Mouse (Mus musculus) midbrain, embryonic 16.5 days (tissue): ENCODE results near the gene Ubash3a. TPM values are rescaled to one million over a fixed set of nuclear protein-coding genes. Genes with fewer than 3 reads are reported as not detected.

Experiments
- ATAC-seq: fragments of 200-750 bp; cut with Nextera tagmentation; 2 replicates; pipeline ENCODE4 v1.8.0; 2017; ENCODE audit warnings: moderate TSS enrichment
- H3K27ac ChIP-seq: fragments of 300-500 bp; sonication (generic); 2 replicates; pipeline ENCODE4 v1.5.1; 2014; ENCODE audit warnings: mild to moderate bottlenecking, low read length, mixed read lengths
- H3K27me3 ChIP-seq: fragments of 300-500 bp; sonication (generic); 2 replicates; pipeline ENCODE4 v1.6.1; 2014; ENCODE audit warnings: low read depth, low read length, mixed read lengths; ENCODE audit not compliant: control insufficient read depth, insufficient read depth
- H3K36me3 ChIP-seq: fragments of 300-500 bp; sonication (generic); 2 replicates; pipeline ENCODE4 v1.6.1; 2014; ENCODE audit warnings: mild to moderate bottlenecking, low read length, moderate library complexity, mixed read lengths; ENCODE audit not compliant: control insufficient read depth, insufficient read depth
- H3K4me1 ChIP-seq: fragments of 300-500 bp; sonication (generic); 2 replicates; pipeline ENCODE4 v1.6.1; 2014; ENCODE audit warnings: mild to moderate bottlenecking, low read length, mixed read lengths; ENCODE audit not compliant: control insufficient read depth, insufficient read depth
- H3K4me2 ChIP-seq: fragments of 300-500 bp; sonication (generic); 2 replicates; pipeline ENCODE4 v1.6.1; 2014; ENCODE audit warnings: mild to moderate bottlenecking, low read length, mixed read lengths
- H3K4me3 ChIP-seq: fragments of 300-500 bp; sonication (generic); 2 replicates; pipeline ENCODE4 v1.5.1; 2014; ENCODE audit warnings: low read depth, mild to moderate bottlenecking, low read length, moderate library complexity, mixed read lengths
- H3K9ac ChIP-seq: fragments of 300-500 bp; sonication (generic); 2 replicates; pipeline ENCODE4 v1.6.1; 2014; ENCODE audit warnings: low read depth, low read length, mixed read lengths
- H3K9me3 ChIP-seq: fragments of 300-500 bp; sonication (generic); replicated peaks from 2 replicates; pipeline ENCODE4 v1.6.1; 2014; ENCODE audit warnings: mild to moderate bottlenecking, low read length, mixed read lengths; ENCODE audit not compliant: control insufficient read depth, poor library complexity, severe bottlenecking
- WGBS: fragments of 180-500 bp; shearing (Covaris S2); extraction: QIAGEN DNeasy Blood & Tissue Kit; methylation state at CpG from one replicate; pipeline ENCODE4 v1.1.7; 2014; 5-methylcytosine and 5-hydroxymethylcytosine counted together
- polyA plus RNA-seq: library from polyadenylated mRNA; unstranded; fragments of >200 nt; fragmentation: Nextera tagmentation; extraction: Ambion mirVana; gene quantifications from 2 replicates; pipeline ENCODE4 v1.2.1, GENCODE M21; 2015

Gene Ubash3a
- polyA plus RNA-seq, 1 experiment from 2014 or later: not detected

- Histone ChIP-seq H3K27ac (no peak overlapping the region), H3K9ac (no peak overlapping the region), H3K9me3 (no peaks in the 10 kb centered on the region), H3K4me2 (no peak overlapping the region), H3K27me3 (no peaks in the 10 kb centered on the region), H3K4me1 (no peaks in the 10 kb centered on the region), H3K36me3 (no peaks in the 10 kb centered on the region), H3K4me3 (no peak overlapping the region)
- ATAC-seq: no peak
- WGBS: 50% methylated on average over 5 of the region's 5 CpGs
Measured at GRCm38 (mm10) chr17:31262715-31263114, 55.0 kb downstream of the Ubash3a start.

GRCm38 (mm10) chr17:31263770-31264169 is 56.1 kb downstream of the Ubash3a start:
- H3K4me3 ChIP-seq: no peak overlapping the region
- H3K4me1 ChIP-seq: no peaks in the 10 kb centered on the region
- no peak overlapping the region for H3K4me2 ChIP-seq
- H3K9me3 ChIP-seq: no peaks in the 10 kb centered on the region
- no peaks in the 10 kb centered on the region for H3K27me3 ChIP-seq
- H3K9ac ChIP-seq: no peak overlapping the region
- no peak for ATAC-seq
- no peaks in the 10 kb centered on the region for H3K36me3 ChIP-seq
- WGBS: 87% methylated on average over 5 of the region's 5 CpGs
- H3K27ac ChIP-seq: no peak overlapping the region

GRCm38 (mm10) chr17:31264372-31264771 is 56.7 kb downstream of the Ubash3a start:
- no peak for ATAC-seq
- Histone ChIP-seq H3K4me3 (no peak overlapping the region), H3K4me2 (no peak overlapping the region), H3K9ac (no peak overlapping the region), H3K4me1 (no peaks in the 10 kb centered on the region), H3K27me3 (no peaks in the 10 kb centered on the region), H3K36me3 (no peaks in the 10 kb centered on the region), H3K27ac (no peak overlapping the region), H3K9me3 (no peaks in the 10 kb centered on the region)
- 61% methylated on average over 6 of the region's 6 CpGs for WGBS

- no peak overlapping the region for H3K4me2 ChIP-seq
- H3K27me3 ChIP-seq: no peaks in the 10 kb centered on the region
- no peaks in the 10 kb centered on the region for H3K36me3 ChIP-seq
- no peaks in the 10 kb centered on the region for H3K9me3 ChIP-seq
- H3K4me1 ChIP-seq: no peaks in the 10 kb centered on the region
- no peak for ATAC-seq
- no peak overlapping the region for H3K27ac ChIP-seq
- no peak overlapping the region for H3K4me3 ChIP-seq
- 20% methylated on average over 3 of the region's 3 CpGs for WGBS
- no peak overlapping the region for H3K9ac ChIP-seq
Measured at GRCm38 (mm10) chr17:31265171-31265572, 57.5 kb downstream of the Ubash3a start.

GRCm38 (mm10) chr17:31265831-31266230 is 58.2 kb downstream of the Ubash3a start:
- ATAC-seq: no peak
- Histone ChIP-seq H3K4me3 (no peak overlapping the region), H3K9me3 (no peaks in the 10 kb centered on the region), H3K4me2 (no peak overlapping the region), H3K4me1 (no peaks in the 10 kb centered on the region), H3K27me3 (no peaks in the 10 kb centered on the region), H3K27ac (no peak overlapping the region), H3K36me3 (no peaks in the 10 kb centered on the region), H3K9ac (no peak overlapping the region)
- 93% methylated on average over 9 of the region's 9 CpGs for whole genome bisulfite sequencing

GRCm38 (mm10) chr17:31266321-31266950 is 58.8 kb downstream of the Ubash3a start:
- H3K9ac ChIP-seq: no peak overlapping the region
- 88% methylated on average over 7 of the region's 7 CpGs for WGBS
- H3K4me1 ChIP-seq: no peaks in the 10 kb centered on the region
- H3K27me3 ChIP-seq: no peaks in the 10 kb centered on the region
- H3K9me3 ChIP-seq: no peaks in the 10 kb centered on the region
- H3K36me3 ChIP-seq: no peaks in the 10 kb centered on the region
- no peak for ATAC-seq
- no peak overlapping the region for H3K27ac ChIP-seq
- no peak overlapping the region for H3K4me3 ChIP-seq
- no peak overlapping the region for H3K4me2 ChIP-seq

- 79% methylated on average over 4 of the region's 4 CpGs for WGBS
- Histone ChIP-seq H3K27ac (no peak overlapping the region), H3K9me3 (no peaks in the 10 kb centered on the region), H3K4me2 (no peak overlapping the region), H3K4me1 (no peaks in the 10 kb centered on the region), H3K36me3 (no peaks in the 10 kb centered on the region), H3K27me3 (no peaks in the 10 kb centered on the region), H3K9ac (no peak overlapping the region), H3K4me3 (no peak overlapping the region)
- no peak for ATAC-seq
Measured at GRCm38 (mm10) chr17:31267138-31267537, 59.5 kb downstream of the Ubash3a start.

GRCm38 (mm10) chr17:31267603-31268002 is 59.9 kb downstream of the Ubash3a start:
- Histone ChIP-seq H3K27me3 (no peaks in the 10 kb centered on the region), H3K9ac (no peak overlapping the region), H3K4me1 (no peaks in the 10 kb centered on the region), H3K27ac (no peak overlapping the region), H3K36me3 (no peaks in the 10 kb centered on the region), H3K4me3 (no peak overlapping the region), H3K4me2 (no peak overlapping the region), H3K9me3 (no peaks in the 10 kb centered on the region)
- ATAC-seq: no peak
- WGBS: 89% methylated on average over 6 of the region's 6 CpGs

GRCm38 (mm10) chr17:31268016-31268415 is 60.3 kb downstream of the Ubash3a start:
- no peak for ATAC-seq
- Histone ChIP-seq H3K4me3 (no peak overlapping the region), H3K4me2 (no peak overlapping the region), H3K36me3 (no peaks in the 10 kb centered on the region), H3K4me1 (no peaks in the 10 kb centered on the region), H3K9ac (no peak overlapping the region), H3K27ac (no peak overlapping the region), H3K27me3 (no peaks in the 10 kb centered on the region), H3K9me3 (no peaks in the 10 kb centered on the region)
- 88% methylated on average over 1 of the region's 1 CpGs for WGBS
